Mouse (Mus musculus) heart, postnatal 25 days (tissue): ENCODE measurements at regions not wholly inside any gene's neighbourhood (a gene's known extent, or its start where the extent isn't known, plus 50 kb on each side); places are given as distances from the start of the nearest gene placed in this dataset.

Experiments used
- DNase-seq: peaks from one replicate; pipeline ENCODE4 v3.0.0; 2022; ENCODE audit warnings: low spot score
- intact Hi-C: fragments of 180-260 bp; cut with DNase I; formaldehyde crosslinking; loops from one replicate; pipeline ENCODE4 v1.15.1; 2025

DNA sequence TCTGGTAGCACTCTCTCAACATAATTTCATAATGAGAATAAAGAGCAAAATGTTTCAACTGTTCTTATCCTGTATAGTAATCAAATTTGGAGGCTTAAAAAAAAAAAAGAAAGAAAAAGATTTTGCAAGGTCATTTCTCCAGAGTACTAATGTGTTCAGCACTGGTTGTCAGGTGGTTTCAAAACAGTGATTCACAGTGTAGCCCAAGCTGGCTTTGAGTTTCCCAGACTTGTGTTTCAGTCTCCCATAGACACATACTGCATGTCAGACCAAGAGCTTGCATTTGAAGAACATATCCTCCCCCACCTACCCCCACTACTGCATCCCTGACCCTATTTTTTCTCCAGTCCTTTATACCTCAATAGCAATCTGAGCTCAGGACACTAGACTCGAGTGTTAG is 107.2 kb upstream of the Ank start:
- intact Hi-C loops = no loop called here
- DNase-seq = no peak

DNA sequence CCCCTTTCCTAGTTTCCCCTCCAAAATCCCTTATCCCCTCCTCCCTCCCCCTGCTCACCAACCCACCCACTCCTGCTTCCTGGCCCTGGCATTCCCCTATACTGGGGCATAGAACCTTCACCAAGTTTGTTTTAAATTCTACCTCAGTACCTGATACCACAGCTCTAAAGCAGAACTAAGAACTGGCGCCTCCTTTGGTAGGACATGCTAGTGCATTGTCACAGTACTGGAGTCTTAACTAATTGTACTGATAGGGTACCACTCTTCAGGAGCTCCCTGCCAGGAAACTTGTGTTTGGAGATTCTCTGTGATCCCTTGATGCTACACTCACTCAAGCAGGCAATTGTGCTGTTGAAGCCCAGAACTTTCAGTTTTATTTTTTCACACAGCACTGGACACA is 92.0 kb upstream of the Ank start:
- intact Hi-C loops = no loop called here
- DNase-seq = no peak

DNA sequence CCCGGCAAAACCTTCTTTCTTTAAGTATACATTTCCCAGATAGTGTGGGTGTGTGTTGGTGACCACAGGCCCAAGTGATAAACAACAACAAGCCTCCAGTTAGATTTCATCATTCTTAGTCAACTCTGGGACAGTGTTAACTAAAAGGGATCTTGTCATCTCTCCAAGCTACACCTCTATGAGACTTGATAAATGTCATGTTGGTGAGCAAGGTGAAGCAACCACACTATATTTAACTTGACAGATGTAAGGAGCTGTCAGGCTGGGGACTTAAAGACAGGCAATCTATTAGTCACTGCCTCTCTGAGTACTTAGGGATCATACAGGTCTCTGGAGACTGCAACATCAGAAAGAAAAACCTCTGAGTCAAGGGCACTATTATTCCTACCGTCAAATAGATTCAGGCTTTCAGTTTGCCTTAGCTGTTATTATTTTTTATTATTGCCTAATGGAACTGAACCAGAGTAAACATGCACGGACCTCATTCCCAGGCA is 87.8 kb upstream of the Ank start:
- no peak for DNase-seq
- intact Hi-C loops = no loop called here

DNA sequence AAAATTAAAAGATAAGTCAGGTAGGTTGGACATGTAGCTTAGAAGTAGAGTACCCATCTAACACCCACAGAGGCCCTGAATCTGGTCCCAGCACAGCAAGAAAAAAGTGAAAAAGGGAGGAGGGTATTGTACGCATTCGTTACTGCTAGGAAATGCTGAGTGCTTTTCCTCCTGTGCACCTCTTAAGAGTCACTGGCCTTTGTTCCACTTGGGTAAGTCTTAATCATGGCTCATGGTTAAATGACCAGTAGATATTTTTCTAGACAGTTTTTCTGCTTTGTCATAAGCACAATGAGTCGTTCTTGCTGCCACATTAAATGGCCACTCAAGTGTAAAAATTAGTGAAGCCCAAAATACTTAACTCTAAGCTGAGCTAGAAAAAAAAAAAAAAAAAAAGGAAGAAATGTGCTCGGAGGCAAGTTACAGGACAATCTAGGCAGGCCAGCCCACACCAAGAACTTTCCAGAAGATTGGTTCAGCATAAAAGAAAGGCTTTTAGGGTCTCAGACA is 86.0 kb upstream of the Ank start:
- intact Hi-C loops = no loop called here
- DNase-seq = no peak

DNA sequence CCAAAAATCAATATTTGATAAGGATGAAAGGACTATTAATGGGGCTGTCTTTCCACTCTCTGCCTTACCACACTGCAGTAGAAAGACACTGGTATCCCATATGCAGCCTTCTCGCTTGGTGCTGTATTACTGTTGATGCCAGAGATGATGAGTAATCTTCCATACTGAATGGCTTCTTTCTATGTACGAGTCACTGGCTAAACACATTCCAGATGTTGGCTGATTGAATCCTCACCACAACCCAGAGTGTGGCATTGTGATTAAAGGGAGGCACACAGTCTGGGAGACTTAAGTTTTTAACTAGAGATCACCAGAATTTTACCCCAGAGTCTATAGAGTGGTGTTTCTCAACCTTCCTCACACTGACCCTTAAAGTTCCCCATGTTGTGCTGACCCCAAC is 84.9 kb upstream of the Ank start:
- DNase-seq = no peak
- intact Hi-C loops = no loop called here

DNA sequence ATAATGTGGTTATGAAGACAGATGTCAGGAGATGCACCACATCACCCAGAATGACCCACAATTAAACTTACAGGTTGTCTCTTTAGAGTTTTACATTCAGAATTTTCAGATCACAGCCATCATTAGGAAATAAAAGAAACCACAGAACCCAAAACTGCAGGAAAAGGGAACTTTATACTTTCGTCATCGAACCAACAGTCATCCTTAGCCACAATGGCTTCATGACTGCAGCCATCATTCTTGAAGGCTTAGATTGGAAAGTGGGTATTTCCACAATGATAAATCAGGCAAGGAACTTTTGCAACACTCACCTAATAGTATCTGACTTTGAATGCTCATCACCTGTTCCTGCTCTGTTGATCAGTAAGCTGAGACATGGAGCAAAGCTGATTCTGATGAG is 75.9 kb upstream of the Ank start:
- intact Hi-C loops = no loop called here
- DNase-seq = no peak

DNA sequence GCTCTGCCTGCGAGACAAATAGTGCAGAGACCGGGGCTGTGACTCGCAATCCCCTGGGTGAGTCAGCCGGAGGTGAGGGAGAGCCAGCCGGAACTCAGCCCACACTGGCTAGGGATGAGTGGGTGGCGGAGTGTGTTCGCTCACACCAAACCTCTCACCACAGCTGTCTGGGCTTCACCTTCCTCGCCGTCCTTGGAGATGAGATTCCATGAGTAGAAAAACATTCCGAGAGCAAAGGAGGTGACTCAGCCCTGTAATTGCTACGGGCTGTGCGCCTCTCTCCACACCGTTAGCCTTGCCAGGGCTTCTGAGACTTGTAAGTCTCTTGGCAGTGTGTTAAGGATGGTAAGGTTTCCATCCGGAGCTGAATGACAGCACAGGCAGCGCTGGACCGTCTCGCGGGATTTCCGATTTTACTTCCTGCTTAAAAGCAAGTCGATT is 60.7 kb upstream of the Ank start:
- intact Hi-C loops = no loop called here
- no peak for DNase-seq

DNA sequence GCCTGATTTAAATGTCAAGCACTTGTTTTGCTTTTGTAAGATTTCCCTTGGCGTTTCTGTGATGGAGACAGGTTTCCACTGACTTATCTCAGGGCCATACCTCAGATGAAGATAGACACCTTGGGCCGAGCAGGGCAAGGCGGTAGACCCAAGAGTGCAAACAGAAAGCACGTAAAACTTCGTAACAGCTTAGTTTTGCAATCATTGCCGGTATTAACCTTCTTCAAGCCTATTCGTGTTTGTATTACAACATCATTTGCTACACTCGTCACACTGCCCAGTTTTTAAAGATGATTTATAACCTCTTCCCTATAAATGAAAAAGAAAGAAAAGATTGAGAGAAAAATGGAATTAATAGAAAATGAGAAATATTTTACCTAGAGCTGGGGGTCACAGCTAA is 56.6 kb upstream of the Ank start:
- intact Hi-C loops = no loop called here
- DNase-seq = no peak

DNA sequence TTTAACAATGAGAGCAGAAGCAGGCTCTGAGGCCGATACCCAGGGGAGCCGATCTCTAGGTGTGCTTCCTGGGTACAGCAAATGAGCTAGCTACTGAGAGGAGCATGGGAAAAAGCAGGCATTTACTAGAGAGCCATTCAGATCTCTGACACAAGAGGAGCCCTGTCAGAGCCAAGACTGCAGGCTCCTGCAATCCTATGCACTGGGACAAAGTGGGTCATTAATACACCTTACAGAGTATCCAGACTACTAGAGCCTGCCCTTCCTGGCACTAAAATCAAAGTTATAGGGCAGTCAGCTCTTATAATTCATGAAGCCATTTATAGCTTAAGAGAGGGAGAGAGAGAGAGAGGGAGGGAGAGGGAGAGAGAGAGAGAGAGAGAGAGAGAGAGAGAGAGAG is 54.2 kb upstream of the Ank start:
- intact Hi-C loops = no loop called here
- no peak for DNase-seq

DNA sequence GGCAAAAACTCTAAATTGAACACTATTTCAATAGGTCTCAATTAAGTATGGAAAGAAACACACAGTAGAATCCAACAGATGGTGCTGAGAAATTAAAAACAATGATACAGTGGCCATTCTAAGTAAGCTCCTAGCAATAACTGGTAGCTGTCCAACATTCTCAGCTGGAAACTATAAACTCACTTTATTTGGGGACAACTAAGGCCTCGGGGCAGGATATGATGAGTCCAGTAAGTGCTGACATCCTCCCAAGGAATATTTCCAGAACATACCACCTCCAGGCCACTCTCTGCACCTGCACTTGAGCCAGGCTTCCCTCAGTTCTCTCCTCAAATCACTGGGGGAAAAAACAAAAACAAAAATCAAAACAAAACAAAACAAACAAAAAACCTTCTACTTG is 53.7 kb upstream of the Ank start:
- intact Hi-C loops = no loop called here
- no peak for DNase-seq

DNA sequence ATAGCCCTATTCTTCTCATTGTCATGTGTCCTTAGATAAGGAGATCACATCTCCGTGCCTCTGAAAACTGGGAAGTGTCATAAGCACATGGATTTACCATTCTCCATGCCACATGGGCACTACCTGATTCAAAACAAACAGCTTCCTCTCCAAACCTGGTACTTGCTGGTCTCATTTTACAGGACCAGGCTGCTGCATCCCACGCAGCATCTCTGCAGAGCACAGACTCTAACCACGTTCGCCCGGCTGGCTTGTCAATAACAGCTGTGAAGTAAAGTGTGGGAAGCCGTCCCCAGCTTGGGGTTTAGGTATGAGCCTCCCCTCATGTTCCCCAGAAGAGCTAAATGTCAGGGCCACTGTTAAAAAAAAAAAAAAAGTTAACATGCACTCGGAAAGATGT is 53.0 kb upstream of the Ank start:
- DNase-seq = no peak
- intact Hi-C loops = no loop called here

DNA sequence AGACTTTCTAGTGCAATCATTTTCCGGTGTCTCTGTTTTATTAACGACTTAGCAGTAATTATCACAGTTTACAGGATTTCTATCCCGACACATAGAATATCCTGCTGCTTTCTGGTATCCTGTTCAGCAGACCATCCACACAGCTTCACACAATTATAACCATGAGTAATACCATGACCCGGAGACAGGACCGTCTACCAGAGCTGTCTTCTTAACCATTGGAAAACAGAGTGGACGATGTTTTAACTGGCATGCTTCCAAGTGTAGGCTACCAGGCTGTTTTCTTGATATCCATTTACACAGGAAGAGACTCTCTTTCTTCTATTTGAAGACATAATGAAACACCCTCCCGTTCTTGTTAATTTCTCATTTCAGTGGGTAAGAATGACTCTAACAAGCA is 51.7 kb upstream of the Ank start:
- intact Hi-C loops = no loop called here

More for the DNA sequence above, 51.7 kb upstream of the Ank start:
- no peak for DNase-seq
